Mouse (Mus musculus) stomach, postnatal 0 days (tissue): ENCODE data around the gene Zfp112. TPM values are rescaled to one million over a fixed set of nuclear protein-coding genes. Genes with fewer than 3 reads are reported as not detected.
A peak's percentile ranks its signal among the peaks of the same experiment; 100 is the strongest.

Experiments
- ATAC-seq: fragments of 200-750 bp; cut with Nextera tagmentation; 2 replicates; pipeline ENCODE4 v1.8.0; 2017; ENCODE audit not compliant: low FRiP score, low TSS enrichment
- DNase-seq: peaks from one replicate; pipeline ENCODE4 v3.0.0-alpha.2; 2016; ENCODE audit warnings: low spot score
- H3K27ac ChIP-seq: fragments of 300-500 bp; sonication (generic); replicated peaks from 2 replicates; pipeline ENCODE4 v1.5.1; 2014; ENCODE audit warnings: mild to moderate bottlenecking, control low read depth
- H3K27me3 ChIP-seq: fragments of 300-500 bp; sonication (generic); 2 replicates; pipeline ENCODE4 v1.6.1; 2014; ENCODE audit warnings: low read length; ENCODE audit not compliant: control insufficient read depth, insufficient read depth
- H3K36me3 ChIP-seq: fragments of 300-500 bp; sonication (generic); 2 replicates; pipeline ENCODE4 v1.6.1; 2014; ENCODE audit warnings: low read length, mixed read lengths; ENCODE audit not compliant: control insufficient read depth, insufficient read depth
- H3K4me1 ChIP-seq: fragments of 300-500 bp; sonication (generic); replicated peaks from 2 replicates; pipeline ENCODE4 v1.6.1; 2014; ENCODE audit warnings: antibody characterized with exemption; ENCODE audit not compliant: control insufficient read depth, insufficient read depth
- H3K4me2 ChIP-seq: fragments of 300-500 bp; sonication (generic); replicated peaks from 2 replicates; pipeline ENCODE4 v1.6.1; 2014; ENCODE audit warnings: low read depth, mild to moderate bottlenecking, control low read depth, moderate library complexity
- H3K4me3 ChIP-seq: fragments of 300-500 bp; sonication (generic); 2 replicates; pipeline ENCODE4 v1.5.1; 2014; ENCODE audit warnings: low read depth, low read length, control low read depth
- H3K9ac ChIP-seq: fragments of 300-500 bp; sonication (generic); 2 replicates; pipeline ENCODE4 v1.6.1; 2014; ENCODE audit warnings: mild to moderate bottlenecking, low read length, control low read depth, mixed read lengths
- H3K9me3 ChIP-seq: fragments of 300-500 bp; sonication (generic); 2 replicates; pipeline ENCODE4 v1.6.1; 2016; ENCODE audit warnings: low read length; ENCODE audit not compliant: control insufficient read depth
- CTCF ChIP-seq: IDR thresholded peaks from 2 replicates; pipeline ENCODE4 v1.5.1; 2016; ENCODE audit warnings: antibody characterized with exemption, low read depth, mild to moderate bottlenecking, moderate library complexity
- EP300 ChIP-seq: optimal IDR thresholded peaks from 2 replicates; pipeline ENCODE3; 2016; ENCODE audit warnings: antibody characterized with exemption
- WGBS: fragments of 180-500 bp; shearing (Covaris S2); extraction: QIAGEN DNeasy Blood & Tissue Kit; methylation state at CpG from one replicate; pipeline ENCODE4 v1.1.7; 2014; 5-methylcytosine and 5-hydroxymethylcytosine counted together
- polyA plus RNA-seq: library from polyadenylated mRNA; unstranded; fragments of >200 nt; fragmentation: Nextera tagmentation; extraction: Ambion mirVana; gene quantifications from 2 replicates; pipeline ENCODE4 v1.2.1, GENCODE M21; 2015

Gene Zfp112
- polyA plus RNA-seq, 1 experiment from 2014 or later, result 2.2 TPM

GRCm38 (mm10) chr7:24087485-24088125, 24.5 kb upstream of the Zfp112 start:
- no peak overlapping the region for H3K9ac ChIP-seq
- TF ChIP-seq EP300 (no peak), CTCF (no peak)
- H3K36me3 ChIP-seq, result no peaks in the 10 kb centered on the region; the same call in 1 of the 2 replicates
- ATAC-seq (no peak), DNase-seq (peak; percentile 8)
- no peak overlapping the region for H3K27ac ChIP-seq
- H3K27me3 ChIP-seq, result no peaks in the 10 kb centered on the region
- H3K4me3 ChIP-seq, result no peak overlapping the region
- WGBS, result 97% methylated on average over 12 of the region's 12 CpGs
- H3K4me1 ChIP-seq, result peaks cover 2% of the 10 kb centered on the region; the same call in 1 of the 2 replicates
- H3K4me2 ChIP-seq, result no peak overlapping the region
- H3K9me3 ChIP-seq, result no peaks in the 10 kb centered on the region

- no peak overlapping the region for H3K4me3 ChIP-seq
- H3K27me3 ChIP-seq, result no peaks in the 10 kb centered on the region
- H3K27ac ChIP-seq, result no peak overlapping the region
- DNase-seq, result no peak
- H3K4me2 ChIP-seq, result no peak overlapping the region
- WGBS, result 95% methylated on average over 9 of the region's 9 CpGs
- H3K9ac ChIP-seq, result no peak overlapping the region
- H3K4me1 ChIP-seq, result no peaks in the 10 kb centered on the region
- peaks cover 67% of the 10 kb centered on the region for H3K36me3 ChIP-seq
- no peak for TF ChIP-seq EP300
- TF ChIP-seq CTCF, result no peak
- no peak for ATAC-seq
- H3K9me3 ChIP-seq, result peaks cover 48% of the 10 kb centered on the region
These were observed 7.7 kb upstream of the Zfp112 start for GRCm38 (mm10) chr7:24104403-24104802.

- no peak for DNase-seq
- WGBS, result 95% methylated on average over 18 of the region's 18 CpGs
- Histone ChIP-seq H3K4me3 (no peak overlapping the region), H3K27ac (no peak overlapping the region), H3K36me3 (peaks cover 67% of the 10 kb centered on the region), H3K4me1 (no peaks in the 10 kb centered on the region), H3K27me3 (no peaks in the 10 kb centered on the region), H3K4me2 (no peak overlapping the region), H3K9ac (no peak overlapping the region), H3K9me3 (peaks cover 50% of the 10 kb centered on the region)
- ATAC-seq, result 0 out of 2 replicates have a peak, but pooled peaks have one; percentile 24
- TF ChIP-seq EP300 (no peak), CTCF (no peak)
These were observed 6.9 kb upstream of the Zfp112 start for GRCm38 (mm10) chr7:24105144-24105703.

GRCm38 (mm10) chr7:24110839-24111238, 1.3 kb upstream of the Zfp112 start:
- no peak overlapping the region for H3K4me3 ChIP-seq
- DNase-seq (peak; percentile 6), ATAC-seq (no peak)
- WGBS, result 96% methylated on average over 7 of the region's 7 CpGs
- peaks cover 25% of the 10 kb centered on the region for H3K9me3 ChIP-seq
- H3K36me3 ChIP-seq, result peaks cover 14% of the 10 kb centered on the region
- H3K27ac ChIP-seq, result no peak overlapping the region
- TF ChIP-seq EP300 (no peak), CTCF (no peak)
- H3K4me2 ChIP-seq, result no peak overlapping the region
- no peaks in the 10 kb centered on the region; the same call in 1 of the 2 replicates for H3K4me1 ChIP-seq
- no peak overlapping the region for H3K9ac ChIP-seq
- H3K27me3 ChIP-seq, result no peaks in the 10 kb centered on the region

- 4% methylated on average over 8 of the region's 9 CpGs for WGBS
- ATAC-seq (no peak), DNase-seq (no peak)
- H3K27ac ChIP-seq, result peak overlapping the region; percentile 86
- H3K36me3 ChIP-seq, result peaks cover 5% of the 10 kb centered on the region
- TF ChIP-seq EP300, result no peak
- TF ChIP-seq CTCF, result no peak
- H3K4me2 ChIP-seq, result peak overlapping the region; percentile 86
- peak overlapping the region; percentile 74 for H3K4me3 ChIP-seq
- no peaks in the 10 kb centered on the region for H3K27me3 ChIP-seq
- H3K9ac ChIP-seq, result peak overlapping the region; percentile 56; the same call in 1 of the 2 replicates
- no peaks in the 10 kb centered on the region; the same call in 1 of the 2 replicates for H3K4me1 ChIP-seq
- H3K9me3 ChIP-seq, result peaks cover 16% of the 10 kb centered on the region
These were observed 350 bp upstream of the Zfp112 start for GRCm38 (mm10) chr7:24111772-24112155.

- ATAC-seq (peak; percentile 75), DNase-seq (peak; percentile 90)
- Histone ChIP-seq H3K9ac (peak overlapping the region; percentile 76), H3K27me3 (no peaks in the 10 kb centered on the region), H3K4me1 (no peaks in the 10 kb centered on the region; the same call in 1 of the 2 replicates), H3K36me3 (no peaks in the 10 kb centered on the region), H3K9me3 (peaks cover 6% of the 10 kb centered on the region), H3K4me3 (peak overlapping the region; percentile 74), H3K27ac (peak overlapping the region; percentile 86), H3K4me2 (peak overlapping the region; percentile 86)
- 8% methylated on average over 12 of the region's 12 CpGs for WGBS
- TF ChIP-seq EP300, result no peak
- no peak for TF ChIP-seq CTCF
These were observed 887 bp downstream of the Zfp112 start for GRCm38 (mm10) chr7:24113001-24113400.
